Mouse (Mus musculus) ovary, postnatal 10 days (tissue): ENCODE measurements around the gene Tk1.
"Not testable (repeated sequence)": the region's sequence is repeated elsewhere in the genome, so short reads cannot be mapped to it uniquely, and the experiment has no call there.

ENCODE experiments used
- DNase-seq: peaks from one replicate; pipeline ENCODE4 v3.0.0; 2022; ENCODE audit warnings: low spot score

Gene Tk1

DNA sequence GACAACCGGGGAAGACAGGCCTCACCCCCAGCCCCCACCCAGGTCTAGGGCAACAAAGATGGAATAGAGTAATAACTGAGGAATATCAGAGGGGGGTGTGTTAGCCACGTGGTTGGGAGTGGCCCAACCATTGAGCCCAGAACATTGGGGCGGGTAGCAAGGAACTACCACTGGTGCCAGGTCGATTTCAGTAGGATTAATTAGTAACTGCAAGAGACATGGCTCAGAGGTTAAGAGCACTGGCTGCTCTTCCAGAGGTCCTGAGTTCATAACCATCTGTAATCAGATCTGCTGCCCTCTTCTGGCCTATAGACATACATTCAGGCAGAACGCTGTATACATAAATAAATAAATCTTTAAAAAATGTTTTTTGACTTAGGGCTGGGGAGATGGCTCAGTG, 20.7 kb upstream of the Tk1 start:
- DNase-seq = no peak

DNA sequence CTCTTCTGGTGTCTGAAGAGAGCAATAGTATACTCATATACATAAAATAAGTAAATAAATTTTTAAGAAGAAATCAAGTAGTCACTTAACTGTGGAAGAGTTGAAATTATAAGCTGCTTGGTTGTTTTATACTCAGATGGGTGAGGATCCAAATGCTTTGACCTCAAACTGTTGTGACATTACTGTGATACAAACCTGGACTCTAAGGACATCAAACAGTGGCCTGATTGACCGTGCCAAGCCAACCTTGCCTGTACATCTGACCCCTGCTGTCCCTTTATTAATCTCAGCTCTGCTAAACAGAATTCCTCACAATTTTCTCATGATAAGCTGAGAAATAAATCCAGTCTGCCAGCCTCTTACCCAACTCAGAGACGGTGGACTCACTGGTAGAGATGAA, 19.8 kb upstream of the Tk1 start:
- DNase-seq = no peak

DNA sequence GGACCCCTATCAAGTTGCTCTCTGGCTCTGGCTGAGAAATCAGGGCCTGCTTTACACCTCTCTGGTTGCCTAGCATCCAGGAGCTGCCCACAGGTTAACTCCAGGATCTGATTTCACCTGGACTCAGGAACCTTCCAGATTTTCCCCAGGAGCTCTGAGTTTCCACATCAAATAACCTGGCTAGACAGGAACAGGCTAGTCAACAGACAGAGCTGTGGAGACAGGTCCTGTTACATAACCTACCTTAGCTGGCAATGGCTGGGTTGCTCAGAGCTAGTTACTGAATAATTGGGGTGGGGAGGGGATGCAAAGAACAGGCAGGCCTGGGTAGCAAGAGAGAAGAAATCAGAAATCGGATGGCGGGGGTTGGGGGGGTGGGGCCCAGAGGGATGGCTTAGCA, 19.1 kb upstream of the Tk1 start:
- DNase-seq = no peak

DNA sequence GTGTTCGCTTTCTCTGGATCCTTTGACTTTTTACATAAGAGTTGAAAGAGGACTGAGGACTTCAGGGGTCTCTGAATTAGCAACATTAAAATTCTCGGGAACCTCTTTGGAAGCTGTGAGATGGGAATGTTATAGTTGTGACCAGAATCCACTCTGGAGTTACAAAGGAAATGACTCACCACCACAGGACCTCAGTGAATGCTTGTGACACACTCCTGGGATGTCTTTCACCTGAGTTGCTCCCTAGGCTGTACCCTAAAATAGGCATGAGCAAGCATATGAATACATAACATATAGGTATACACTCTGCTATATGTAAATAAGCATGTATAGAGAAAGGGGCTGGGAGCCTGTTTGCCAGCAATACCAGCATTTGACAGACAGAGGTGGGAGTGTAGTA, 17.5 kb upstream of the Tk1 start:
- DNase-seq = no peak

DNA sequence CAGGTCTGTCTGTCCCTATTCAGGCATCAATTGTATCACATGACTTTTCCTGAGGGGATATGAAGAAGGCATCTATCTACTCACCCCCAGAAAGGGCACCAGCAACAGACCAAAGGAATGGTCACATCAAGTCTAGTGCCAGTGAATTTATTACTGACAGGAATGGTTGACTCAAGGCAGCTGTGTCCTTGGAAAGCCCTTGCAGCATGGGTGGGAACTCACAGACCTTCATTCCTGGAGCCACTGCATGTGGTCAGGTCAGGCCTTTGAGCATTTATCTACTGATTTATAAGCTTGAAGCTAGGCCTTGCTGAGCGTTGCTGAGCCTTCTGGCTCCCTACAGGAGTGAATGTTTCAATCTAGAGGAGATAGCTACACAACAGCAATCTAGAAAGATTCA, 15.0 kb upstream of the Tk1 start:
- no peak for DNase-seq

DNA sequence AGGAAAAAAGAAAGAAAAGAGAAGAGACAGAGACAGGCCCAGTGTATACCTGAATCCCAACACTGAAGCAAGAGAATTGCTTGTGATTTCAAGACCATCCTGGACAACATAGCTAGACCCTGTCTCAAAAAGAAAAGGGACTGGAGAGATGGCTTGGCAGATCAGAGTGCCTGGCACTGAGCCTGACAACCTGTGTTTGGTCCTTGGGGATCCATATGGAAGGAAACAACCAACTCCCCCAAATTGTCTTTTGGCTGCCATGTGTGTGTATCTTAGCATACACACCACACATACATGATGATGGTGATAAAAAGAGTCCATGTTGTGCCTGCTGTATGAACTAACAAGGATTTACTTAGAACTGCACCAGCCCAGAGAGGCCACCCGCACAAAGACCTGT, 13.1 kb upstream of the Tk1 start:
- no peak for DNase-seq

DNA sequence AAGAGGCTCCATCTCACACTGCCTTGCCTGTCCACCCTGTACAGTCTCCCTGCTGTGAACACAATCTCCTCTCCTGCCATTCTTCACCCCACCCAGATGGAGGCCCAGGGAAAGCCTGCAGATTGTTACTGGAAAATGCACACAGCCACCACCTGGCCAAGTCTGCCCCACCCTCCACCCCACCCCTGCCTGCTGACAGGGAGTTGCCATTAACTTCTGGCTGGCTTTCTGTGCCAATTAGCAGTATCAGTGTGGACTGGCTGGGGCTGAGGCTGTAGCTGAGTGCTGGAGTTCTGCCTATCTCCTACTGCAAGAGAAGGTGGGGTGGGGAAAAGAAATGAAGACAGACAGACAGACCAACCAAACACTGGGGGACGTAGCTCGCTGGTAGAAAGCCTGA, 12.7 kb upstream of the Tk1 start:
- no peak for DNase-seq

DNA sequence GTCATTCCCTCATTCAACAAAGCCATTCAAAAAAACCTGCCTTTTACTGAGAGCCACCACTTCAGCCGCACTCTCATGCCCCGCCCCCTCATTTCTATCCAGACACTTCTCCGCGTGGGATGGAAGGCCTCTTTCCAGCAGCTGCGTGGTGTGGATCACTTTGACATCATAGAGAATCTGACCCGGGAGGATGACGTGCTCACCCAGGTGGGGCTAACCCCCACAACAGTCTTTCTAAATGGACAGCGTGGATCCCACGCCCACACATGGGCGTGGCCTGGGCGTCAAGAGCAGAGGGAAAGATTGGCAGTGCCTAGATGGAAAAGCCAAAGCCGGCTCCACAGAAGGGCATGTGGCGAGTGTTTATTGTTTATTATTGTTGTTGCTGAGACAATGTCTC, 10.4 kb upstream of the Tk1 start:
- no peak for DNase-seq

DNA sequence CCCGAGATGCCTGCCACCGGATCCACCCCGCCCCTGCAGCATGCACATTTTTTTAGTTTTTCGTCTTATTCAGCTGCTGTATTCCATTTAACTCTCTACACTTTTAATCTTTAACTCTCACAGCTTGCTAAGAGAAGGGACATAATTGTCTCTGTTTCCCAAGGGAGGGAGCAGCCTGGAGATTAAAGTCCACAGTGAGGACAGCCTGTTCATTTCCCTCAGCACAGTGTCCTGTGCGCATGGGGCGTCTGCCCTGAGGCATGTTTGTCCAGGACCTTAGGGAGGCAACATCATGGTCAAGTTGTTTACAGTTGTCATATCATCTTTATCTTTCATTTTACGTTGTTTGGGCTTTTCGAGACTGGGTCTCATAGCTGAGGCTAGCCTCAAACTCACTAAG, 8.2 kb upstream of the Tk1 start:
- no peak for DNase-seq

DNA sequence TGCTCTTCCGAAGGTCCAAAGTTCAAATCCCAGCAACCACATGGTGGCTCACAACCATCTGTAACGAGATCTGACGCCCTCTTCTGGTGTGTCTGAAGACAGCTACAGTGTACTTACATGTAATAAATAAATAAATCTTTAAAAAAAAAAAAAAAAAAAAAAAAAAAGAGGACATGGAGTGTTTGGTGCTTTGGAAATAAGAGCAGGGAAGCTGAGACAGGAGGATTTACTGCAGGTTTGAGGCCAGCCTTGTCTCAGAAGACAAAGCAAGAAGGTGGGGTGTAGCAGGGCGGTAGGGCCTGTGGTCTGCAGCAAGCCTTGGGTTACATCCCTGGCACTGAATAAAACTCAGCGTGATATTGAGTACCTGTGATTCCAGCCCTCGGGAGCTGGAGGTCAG, 7.6 kb upstream of the Tk1 start:
- not testable (repeated sequence) for DNase-seq

DNA sequence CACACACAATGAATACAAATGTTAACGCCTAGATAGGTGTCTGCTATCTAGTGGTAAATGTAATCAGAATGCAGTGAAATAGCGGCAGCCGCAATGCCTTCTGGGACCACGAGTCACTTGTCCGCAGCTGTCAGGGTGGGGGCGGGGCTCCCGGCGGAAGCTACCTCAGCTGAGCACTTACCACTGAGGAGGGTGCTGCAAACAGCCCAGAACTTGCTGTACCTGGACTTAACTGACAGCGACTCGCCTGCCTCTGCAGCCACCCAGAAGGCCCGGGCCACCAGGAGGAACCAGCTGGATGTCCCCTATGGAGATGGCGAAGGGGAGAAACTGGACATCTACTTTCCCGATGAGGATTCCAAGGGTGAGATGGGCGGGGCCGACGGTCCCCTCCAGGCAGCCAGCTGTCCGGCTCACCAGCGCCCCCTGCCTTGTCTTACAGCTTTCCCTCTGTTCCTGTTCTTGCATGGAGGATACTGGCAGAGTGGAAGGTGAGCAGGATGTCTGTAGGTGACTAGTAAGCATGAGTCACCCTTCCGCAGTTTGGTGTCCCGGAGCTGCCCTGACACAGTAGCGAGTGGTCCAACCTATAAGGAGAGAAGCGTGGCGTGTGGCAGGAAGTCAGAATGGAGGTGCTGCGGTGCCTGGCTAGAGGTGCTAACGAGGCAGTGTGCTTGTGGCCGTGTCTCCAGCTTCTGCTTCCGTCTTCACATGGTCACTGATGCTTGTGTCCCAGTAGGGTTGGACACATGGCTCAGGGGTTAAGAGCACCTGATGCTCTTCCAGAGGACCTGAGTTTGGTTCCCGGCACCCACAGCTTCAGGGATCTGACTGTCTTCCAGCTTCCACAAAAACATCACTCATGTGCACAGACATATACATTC, 6.4 kb upstream of the Tk1 start:
- DNase-seq = no peak

DNA sequence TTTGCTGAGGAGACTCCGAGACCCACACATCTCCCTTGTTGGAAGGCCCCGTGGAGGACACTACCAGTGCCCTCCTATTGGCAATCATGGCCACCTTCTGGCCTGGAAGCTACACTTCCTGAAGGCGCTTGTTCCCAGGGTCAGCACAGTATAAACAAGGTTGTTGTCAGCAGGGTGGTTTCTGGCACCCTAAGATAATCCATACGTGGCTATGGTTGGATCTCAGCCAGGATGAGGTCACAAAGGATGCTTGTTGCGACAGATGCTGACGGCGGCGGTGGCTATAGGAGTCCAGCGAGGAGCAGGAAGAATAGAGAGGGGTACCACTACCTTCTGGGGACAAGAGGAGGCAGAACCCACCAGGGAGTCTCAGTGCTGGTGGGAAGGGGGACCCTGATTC, 4.5 kb upstream of the Tk1 start:
- DNase-seq = no peak

DNA sequence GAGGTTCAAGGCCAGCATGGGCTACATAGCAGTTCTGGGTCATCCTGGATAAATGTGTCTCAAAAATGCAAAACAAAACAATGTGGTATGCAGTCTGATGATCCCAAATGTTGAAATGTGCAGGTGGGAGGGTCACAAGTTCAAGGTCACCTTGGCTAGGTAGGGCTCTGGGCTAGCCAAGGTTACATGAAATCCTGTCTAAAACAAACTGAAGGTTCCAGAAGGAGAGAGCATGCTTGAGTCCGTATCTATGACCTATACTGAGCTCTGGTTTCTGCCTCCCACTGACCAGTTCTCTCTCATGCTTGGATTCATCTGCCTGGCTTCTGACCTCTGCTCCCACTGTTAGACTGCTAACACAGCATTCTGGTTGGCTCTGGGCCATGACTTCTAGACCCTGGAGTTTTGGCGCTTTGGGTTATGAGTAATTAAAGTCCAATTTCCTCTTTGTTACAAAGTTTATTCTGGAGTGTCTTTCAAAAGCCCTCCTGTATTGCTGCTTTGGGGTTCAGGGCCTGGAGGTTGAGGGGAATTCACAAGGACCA, 3.9 kb upstream of the Tk1 start:
- no peak for DNase-seq

DNA sequence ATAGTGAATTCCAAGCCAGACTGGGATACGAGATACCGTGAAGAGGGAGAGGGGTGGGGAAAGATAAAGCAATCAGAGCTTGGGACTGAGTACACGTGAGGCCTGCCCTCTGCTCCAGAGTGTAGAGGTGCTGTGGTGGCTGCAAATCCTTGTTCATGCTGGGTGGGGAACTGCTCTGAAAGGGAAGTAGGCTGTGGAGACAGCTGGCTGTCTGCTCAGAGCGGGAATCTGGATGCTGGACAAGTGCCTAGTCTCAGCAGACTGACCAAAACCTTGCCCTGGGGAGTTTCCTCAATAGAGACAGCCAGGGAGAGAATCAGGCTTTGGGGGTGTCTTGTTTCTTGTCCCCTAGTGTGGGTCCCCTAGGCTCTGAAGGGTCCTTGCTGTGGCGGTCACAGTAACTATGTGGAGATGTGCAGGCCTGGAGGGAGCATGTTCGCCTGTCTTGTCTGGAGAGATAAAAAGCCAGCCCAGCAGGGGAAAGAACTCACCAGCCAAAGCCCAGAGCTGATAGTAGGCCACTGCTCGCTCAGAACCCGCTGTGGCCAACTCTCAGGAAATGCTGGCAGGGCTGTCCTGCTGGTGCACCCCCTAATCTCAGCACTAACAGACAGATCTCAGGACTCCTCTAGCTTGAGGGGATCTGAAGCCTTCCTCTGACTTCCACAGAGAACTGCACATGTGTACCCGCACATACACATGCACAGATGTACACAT, 3.2 kb upstream of the Tk1 start:
- no peak for DNase-seq

DNA sequence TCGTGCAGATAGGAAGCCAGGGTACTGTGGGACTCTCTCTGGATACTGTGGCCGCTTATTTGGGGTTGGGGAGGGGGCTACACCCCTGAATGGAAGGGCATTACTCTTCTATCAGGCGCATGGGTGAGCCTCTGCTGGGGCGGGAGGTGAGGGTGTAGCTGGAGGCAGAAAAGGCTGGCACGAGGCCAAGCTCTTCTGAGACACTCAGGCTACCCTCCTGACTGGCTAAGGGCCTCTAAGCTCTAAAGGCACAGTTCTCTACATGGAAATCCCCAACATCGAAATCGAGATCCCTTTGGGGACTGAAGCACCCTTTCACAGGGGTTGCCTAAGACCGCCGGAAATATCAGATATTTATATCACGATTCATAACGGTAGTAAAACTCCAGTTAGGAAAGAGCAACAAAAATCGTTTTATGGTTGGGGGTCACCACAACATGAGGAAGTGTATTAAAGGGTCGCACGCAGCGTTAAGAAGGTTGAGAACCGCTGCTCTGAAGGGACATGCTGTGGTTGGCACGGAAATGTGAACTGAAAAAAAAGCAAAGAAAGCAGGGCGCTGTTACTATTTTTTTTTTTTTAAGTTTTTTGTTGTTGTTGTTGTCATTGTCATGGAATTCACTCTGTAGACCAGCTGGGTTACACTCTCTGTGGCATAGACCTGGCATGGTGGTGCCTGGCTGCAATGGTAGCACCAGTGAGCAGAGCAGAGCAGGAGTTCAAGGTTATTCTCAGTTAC, 2.4 kb upstream of the Tk1 start:
- no peak for DNase-seq

DNA sequence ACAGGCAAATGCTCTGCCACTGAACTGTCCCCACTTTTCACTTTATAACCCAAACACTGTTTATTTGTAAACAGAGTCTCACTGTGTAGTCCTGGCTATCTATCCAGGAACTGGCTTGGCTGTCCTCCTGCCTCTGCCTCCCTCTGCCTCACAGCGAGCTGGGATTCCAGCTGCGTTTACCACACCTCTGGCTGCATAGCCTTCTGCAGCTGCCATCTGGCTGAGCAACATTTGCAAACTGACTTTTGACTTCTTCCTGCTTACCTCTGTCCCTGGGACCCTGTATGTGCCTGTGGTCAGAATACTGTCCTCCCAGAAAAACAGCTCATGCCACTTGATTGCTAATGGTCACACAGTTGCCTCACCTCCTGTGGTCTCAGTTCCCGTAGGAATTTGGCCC, 1.5 kb upstream of the Tk1 start:
- no peak for DNase-seq

DNA sequence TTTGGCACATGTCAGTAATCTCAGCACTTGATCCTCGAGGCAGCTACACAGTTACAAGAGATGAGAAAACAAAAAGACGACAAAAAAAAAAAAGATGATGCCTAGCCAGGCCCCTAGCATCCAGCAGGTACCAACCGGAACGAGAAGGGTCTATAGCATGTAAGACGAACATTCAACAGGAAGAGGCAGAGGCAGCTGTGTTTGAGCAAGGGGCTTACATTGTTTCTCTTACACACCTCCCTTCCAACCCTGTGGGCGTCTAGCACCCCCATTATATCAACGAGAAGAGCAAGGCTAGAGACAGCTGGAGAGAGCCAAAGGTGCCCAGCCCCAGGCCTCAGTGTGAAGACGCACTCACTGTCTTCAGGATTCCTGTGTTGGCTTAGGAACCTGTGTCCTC, 1.0 kb upstream of the Tk1 start:
- no peak for DNase-seq

DNA sequence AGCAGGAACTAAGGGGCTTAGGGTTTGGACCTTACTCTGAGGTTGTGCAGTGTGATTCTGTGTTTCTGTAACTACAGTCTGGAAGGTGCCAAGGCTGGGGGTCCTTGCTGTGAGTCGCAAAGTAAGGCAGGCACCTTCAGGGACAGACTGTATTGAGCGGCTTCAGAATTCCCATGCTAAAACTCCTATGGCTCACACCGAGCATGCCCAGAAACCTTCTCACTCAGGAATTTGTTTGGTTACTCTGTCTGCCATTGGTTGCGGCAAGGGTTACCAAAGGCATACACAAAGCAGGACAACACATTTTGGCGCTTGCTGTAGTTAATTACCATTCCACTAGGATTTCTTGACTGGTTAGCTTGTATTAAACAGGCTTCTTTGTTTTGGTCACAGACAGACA, 272 bp upstream of the Tk1 start:
- no peak for DNase-seq

DNA sequence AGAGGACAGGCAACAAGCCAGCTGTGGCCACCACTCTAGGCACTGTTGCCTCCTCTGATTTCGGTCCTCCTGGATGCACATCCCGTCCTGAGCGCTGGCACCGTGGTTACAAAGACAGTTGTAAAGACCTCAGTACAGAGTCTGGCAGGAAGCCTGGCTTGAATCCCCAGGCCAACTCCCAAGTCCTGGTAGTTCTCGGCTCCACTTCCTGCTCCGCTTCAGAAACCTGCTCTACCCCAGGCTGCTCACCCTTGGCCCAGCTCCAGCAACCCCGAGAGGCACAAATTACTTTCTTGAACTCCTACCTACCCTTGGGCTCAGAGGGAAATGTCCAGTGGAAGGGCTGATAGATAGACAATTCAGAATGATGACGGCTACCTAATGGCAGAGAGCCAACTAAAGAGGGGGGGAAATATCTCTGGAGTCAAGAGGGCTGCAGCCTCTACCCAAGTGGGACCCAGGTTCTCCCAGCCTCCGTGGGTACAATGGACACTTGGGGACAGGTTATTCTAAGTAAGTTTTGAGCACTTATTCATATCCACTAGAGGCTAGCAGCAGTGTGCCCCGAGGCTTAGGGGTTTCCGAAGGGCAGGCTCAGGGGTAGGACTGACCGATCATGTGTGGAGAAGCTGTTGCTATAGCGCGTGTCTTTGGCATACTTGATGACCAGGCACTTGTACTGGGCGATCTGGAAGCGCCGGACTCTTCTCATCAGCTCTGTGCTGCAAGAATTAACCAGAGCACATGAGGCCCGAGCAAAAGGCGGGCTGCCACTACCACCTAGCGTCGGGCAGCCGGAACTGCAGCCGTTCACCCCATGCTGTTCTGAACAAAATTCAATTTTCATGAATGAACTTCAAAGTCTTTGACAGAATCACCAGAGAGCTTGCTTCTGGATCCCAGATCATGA, 1.6 kb downstream of the Tk1 start:
- DNase-seq = peak; percentile 50

DNA sequence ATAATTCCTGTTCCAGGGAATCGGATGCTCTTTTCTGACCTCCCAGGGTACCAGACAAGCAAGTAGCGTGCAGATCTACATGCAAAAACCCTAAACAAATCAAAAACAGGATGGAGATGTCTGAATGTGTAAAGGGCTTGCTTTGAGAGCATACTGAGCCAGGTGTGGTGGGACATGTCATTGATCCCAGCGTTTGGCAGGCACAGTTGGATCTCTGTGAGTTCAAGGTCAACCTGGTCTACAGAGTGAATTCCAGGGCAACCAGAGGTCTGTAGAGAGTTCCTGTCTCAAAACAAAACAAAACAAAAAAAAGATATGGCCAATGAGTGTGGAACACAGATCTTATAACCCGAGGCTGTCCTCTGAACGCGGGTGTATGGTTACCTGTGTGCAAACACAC, 2.5 kb downstream of the Tk1 start:
- no peak for DNase-seq

DNA sequence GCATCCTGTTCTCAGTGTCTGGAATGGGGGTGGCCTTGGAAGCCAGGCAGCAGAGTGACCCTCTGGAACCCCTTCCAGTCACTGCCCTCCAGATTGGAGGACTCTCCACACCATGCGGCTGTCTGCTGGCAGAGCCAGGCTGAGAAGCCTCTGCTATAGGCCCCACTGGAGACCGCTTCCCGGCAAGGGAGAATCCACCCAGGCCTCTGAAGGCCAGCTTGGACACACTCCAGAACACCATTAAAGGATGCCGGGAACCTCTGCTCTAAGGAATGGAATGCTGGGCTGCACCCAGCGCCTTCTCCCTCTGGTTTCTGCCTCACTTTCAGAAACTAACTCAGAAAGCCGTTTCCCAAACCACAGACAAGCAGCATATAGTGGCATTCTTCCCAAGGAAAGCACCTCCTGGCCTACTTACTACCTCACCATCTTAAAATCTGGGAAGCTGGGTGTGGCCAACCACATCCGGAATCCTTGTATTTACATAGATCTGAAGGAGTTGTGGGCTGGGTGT, 3.1 kb downstream of the Tk1 start:
- no peak for DNase-seq
